Comparison of ENCODE assay signal across 16 mouse cellular contexts in the genomic region with DNA sequence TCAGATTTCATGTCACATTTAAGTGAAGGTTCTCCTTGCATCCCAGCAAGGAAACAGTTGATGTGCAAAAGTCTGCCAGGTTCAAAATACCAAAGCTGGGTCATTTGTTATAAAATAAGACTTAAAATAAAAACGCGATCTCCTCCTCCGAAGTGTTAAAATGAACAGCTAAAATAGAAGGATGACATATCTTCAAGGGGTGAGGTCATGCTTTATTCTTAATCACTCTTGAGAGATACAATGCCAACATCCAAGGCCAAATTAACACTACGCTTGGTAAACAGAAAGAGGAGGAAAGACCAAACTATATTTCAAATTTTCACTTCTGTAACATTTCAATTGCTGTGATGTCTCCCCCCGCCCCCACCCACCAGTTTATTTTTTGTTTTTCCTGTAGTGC.
"Had no signal": no experiment of that assay in that cellular context is flagged by ENCODE, and none has a peak within 500 bp of the region (broad histone marks: within the 10 kb centered on the region; RNA-seq: fewer than 3 reads in every experiment).

No protein-coding gene starts in this region.

- H3K27ac ChIP-seq: neural tube, embryonic 15.5 days; stomach, embryonic 15.5 days; stomach, postnatal 0 days had no signal

- H3K9ac ChIP-seq: neural tube, embryonic 13.5 days; neural tube, embryonic 15.5 days; stomach, embryonic 15.5 days had no signal

- H3K4me2 ChIP-seq: neural tube, embryonic 13.5 days; neural tube, embryonic 15.5 days; stomach, embryonic 15.5 days had no signal

- H3K4me1 ChIP-seq: neural tube, embryonic 15.5 days; stomach, embryonic 15.5 days had no signal

- H3K27me3 ChIP-seq: neural tube, embryonic 13.5 days; neural tube, embryonic 15.5 days; stomach, embryonic 15.5 days had no signal

- DNase-seq: retina, postnatal 1 day; right cerebral cortex, adult 18-20 months; right cerebral cortex, postnatal 14 days; right cerebral cortex, postnatal 25 days; right cerebral cortex, postnatal 4 days; spleen, adult 18-20 months; thymus, adult 18-20 months; thymus, adult 2 months; thymus, postnatal 14 days; thymus, postnatal 25 days; thymus, postnatal 36 days; thymus, postnatal 4 days had no signal

- H3K9me3 ChIP-seq: neural tube, embryonic 15.5 days; stomach, embryonic 15.5 days had no signal

- H3K36me3 ChIP-seq: neural tube, embryonic 13.5 days; neural tube, embryonic 15.5 days; stomach, embryonic 15.5 days had no signal

- H3K4me3 ChIP-seq: neural tube, embryonic 13.5 days; neural tube, embryonic 15.5 days; stomach, embryonic 15.5 days had no signal
